20 mouse cellular contexts compared by ENCODE assay signal in genomic region chr7:128048819-128049218, GRCm38 (mm10). TPM values are rescaled to one million over a fixed set of nuclear protein-coding genes. Genes with fewer than 3 reads are reported as not detected.
DNase-seq lines count a peak whose midpoint lies in the region; ATAC-seq and TF ChIP-seq lines count a peak whose summit lies in the region.
"Had no signal": no experiment of that assay in that cellular context is flagged by ENCODE, and none has a peak within 500 bp of the region (broad histone marks: within the 10 kb centered on the region; RNA-seq: fewer than 3 reads in every experiment).

No protein-coding gene starts in this region.

- TF ChIP-seq RAD21 in MEL (IDR thresholded peaks at IDR 0.05; ENCODE audit: low read depth, low read length) = no peak

- peak overlapping the region; percentile 62 for H3K27ac ChIP-seq in liver, postnatal 0 days (ENCODE audit: low read depth)
- peak overlapping the region; percentile 67 for H3K27ac ChIP-seq in MEL (ENCODE audit: control insufficient read depth, low read depth, low read length)
- no peak overlapping the region for H3K27ac ChIP-seq in hindbrain, embryonic 12.5 days
- H3K27ac ChIP-seq: embryonic facial prominence, embryonic 13.5 days; heart, adult 2 months; hindbrain, postnatal 0 days; kidney, embryonic 15.5 days; neural tube, embryonic 12.5 days had no signal

- no peaks in the 10 kb centered on the region for H3K9me3 ChIP-seq in liver, postnatal 0 days (ENCODE audit: low read length)
- no peaks in the 10 kb centered on the region for H3K9me3 ChIP-seq in MEL (replicated peaks; ENCODE audit: insufficient read depth, low read length)
- no peaks in the 10 kb centered on the region for H3K9me3 ChIP-seq in hindbrain, embryonic 12.5 days (replicated peaks)
- H3K9me3 ChIP-seq: embryonic facial prominence, embryonic 13.5 days; kidney, embryonic 15.5 days; neural tube, embryonic 12.5 days had no signal

- H3K79me2 ChIP-seq in MEL (ENCODE audit: control insufficient read depth, insufficient read depth, low read length, poor library complexity) = no peaks in the 10 kb centered on the region

- H3K4me1 ChIP-seq in liver, postnatal 0 days (ENCODE audit: insufficient read depth) = peaks cover 25% of the 10 kb centered on the region
- H3K4me1 ChIP-seq in MEL (ENCODE audit: control insufficient read depth in 1 of 2, insufficient read depth in 2 of 2, low read length in 2 of 2) = peaks cover 26 to 42% of the 10 kb centered on the region in 2 experiments
- no peaks in the 10 kb centered on the region for H3K4me1 ChIP-seq in hindbrain, embryonic 12.5 days
- H3K4me1 ChIP-seq: embryonic facial prominence, embryonic 13.5 days; kidney, embryonic 15.5 days; neural tube, embryonic 12.5 days had no signal

- no peak overlapping the region for H3K4me2 ChIP-seq in liver, postnatal 0 days (ENCODE audit: low read depth, low read length)
- H3K4me2 ChIP-seq in hindbrain, embryonic 12.5 days (replicated peaks) = no peak overlapping the region
- H3K4me2 ChIP-seq: embryonic facial prominence, embryonic 13.5 days; kidney, embryonic 15.5 days; neural tube, embryonic 12.5 days had no signal

- TF ChIP-seq EP300 in liver, postnatal 0 days (IDR thresholded peaks at IDR 0.05; ENCODE audit: low read depth) = no peak
- peak; percentile 86 to 92 for TF ChIP-seq EP300 in MEL (IDR thresholded peaks at IDR 0.05; ENCODE audit: low read depth in 1 of 2, low read length in 2 of 2)

- WGBS in liver, postnatal 0 days (ENCODE audit: insufficient replicate concordance) = 25% methylated on average over 4 of the region's 4 CpGs
- WGBS in hindbrain, embryonic 12.5 days = 91% methylated on average over 4 of the region's 4 CpGs

- no peak overlapping the region for H3K4me3 ChIP-seq in liver, postnatal 0 days (ENCODE audit: low read depth, low read length)
- H3K4me3 ChIP-seq in MEL (ENCODE audit: control insufficient read depth in 1 of 2, insufficient read depth in 1 of 2, low read depth in 2 of 2, low read length in 2 of 2) = peak overlapping the region in 1 of 2 experiments; percentile 8; a peak in 1 of 4 replicates
- no peak overlapping the region for H3K4me3 ChIP-seq in hindbrain, embryonic 12.5 days
- H3K4me3 ChIP-seq: embryonic facial prominence, embryonic 13.5 days; heart, adult 2 months; kidney, embryonic 15.5 days; neural tube, embryonic 12.5 days had no signal

- no peak for TF ChIP-seq CTCF in liver, postnatal 0 days (IDR thresholded peaks at IDR 0.05; ENCODE audit: low read depth)
- no peak for TF ChIP-seq CTCF in MEL (IDR thresholded peaks at IDR 0.05 in 2 of 3, conservative IDR thresholded peaks at IDR 0.05 in 1 of 3; ENCODE audit: control insufficient read depth in 1 of 3, insufficient read depth in 1 of 3, low read depth in 2 of 3, low read length in 3 of 3, poor library complexity in 1 of 3, severe bottlenecking in 1 of 3)

- H3K9ac ChIP-seq in liver, postnatal 0 days (replicated peaks) = no peak overlapping the region
- no peak overlapping the region for H3K9ac ChIP-seq in MEL (ENCODE audit: control insufficient read depth, low read depth, low read length, poor library complexity, severe bottlenecking)
- H3K9ac ChIP-seq in hindbrain, embryonic 12.5 days = no peak overlapping the region
- H3K9ac ChIP-seq: embryonic facial prominence, embryonic 13.5 days; kidney, embryonic 15.5 days; neural tube, embryonic 12.5 days had no signal

- TF ChIP-seq POLR2A in MEL (IDR thresholded peaks at IDR 0.05; ENCODE audit: control insufficient read depth in 1 of 2, insufficient read depth in 1 of 2, low read depth in 1 of 2, low read length in 2 of 2, poor library complexity in 1 of 2) = no peak

- H3K27me3 ChIP-seq in liver, postnatal 0 days (ENCODE audit: insufficient read depth, low read length) = no peaks in the 10 kb centered on the region
- no peaks in the 10 kb centered on the region for H3K27me3 ChIP-seq in MEL (ENCODE audit: control insufficient read depth in 1 of 2, insufficient read depth in 2 of 2, low read length in 2 of 2)
- no peaks in the 10 kb centered on the region for H3K27me3 ChIP-seq in hindbrain, embryonic 12.5 days
- H3K27me3 ChIP-seq: embryonic facial prominence, embryonic 13.5 days; kidney, embryonic 15.5 days; neural tube, embryonic 12.5 days had no signal

- DNase-seq in liver, postnatal 0 days = no peak
- DNase-seq in liver = no peak
- DNase-seq in MEL (ENCODE audit: low read depth, low spot score) = peak; percentile 90
- peak; percentile 36 to 39 for DNase-seq in natural killer cell, adult 2 months (ENCODE audit: low spot score in 2 of 2)
- DNase-seq in gastrocnemius, adult 18-20 months (ENCODE audit: low spot score) = no peak
- no peak for DNase-seq in right cerebral cortex, postnatal 14 days
- DNase-seq: adrenal gland, adult 2 months; cerebellum, postnatal 36 days; midbrain, embryonic 14.5 days had no signal

- peak; percentile 27; the same call in 1 of the 2 replicates for ATAC-seq in liver, postnatal 0 days
- peak; percentile 83 for ATAC-seq in common myeloid progenitor, adult 5-6 weeks (replicated peaks; ENCODE audit: low read depth, poor library complexity, severe bottlenecking)
- no peak for ATAC-seq in hindbrain, embryonic 12.5 days (ENCODE audit: low FRiP score)
- ATAC-seq: hindbrain, postnatal 0 days had no signal

- no peaks in the 10 kb centered on the region for H3K36me3 ChIP-seq in liver, postnatal 0 days (replicated peaks; ENCODE audit: insufficient read depth, low read length)
- peaks cover 0 to 39% of the 10 kb centered on the region in 2 experiments; a peak in 2 of 4 replicates for H3K36me3 ChIP-seq in MEL (ENCODE audit: control insufficient read depth in 1 of 2, insufficient read depth in 2 of 2, low read length in 2 of 2)
- no peaks in the 10 kb centered on the region for H3K36me3 ChIP-seq in hindbrain, embryonic 12.5 days
- H3K36me3 ChIP-seq: embryonic facial prominence, embryonic 13.5 days; kidney, embryonic 15.5 days; neural tube, embryonic 12.5 days had no signal

TF ChIP-seq in MEL, 35 proteins besides CTCF, POLR2A, EP300 and RAD21 (continues in another document):
- TF ChIP-seq MEF2A (IDR thresholded peaks at IDR 0.05; ENCODE audit: extremely low read depth, insufficient replicate concordance, low read depth, low read length, poor library complexity, severe bottlenecking) (no peak), HCFC1 (IDR thresholded peaks at IDR 0.05; ENCODE audit: low read depth, low read length) (0 out of 2 replicates have a peak, but pooled peaks have one; percentile 34), POLR2AphosphoS2 (IDR thresholded peaks at IDR 0.05; ENCODE audit: low read length) (no peak), E2F4 (IDR thresholded peaks at IDR 0.05; ENCODE audit: borderline replicate concordance, low read depth, low read length) (no peak), CHD1 (IDR thresholded peaks at IDR 0.05; ENCODE audit: low read depth, low read length) (no peak), MAZ (IDR thresholded peaks at IDR 0.05; ENCODE audit: low read depth, low read length) (no peak), ZMIZ1 (IDR thresholded peaks at IDR 0.05; ENCODE audit: low read depth, low read length) (no peak), MXI1 (IDR thresholded peaks at IDR 0.05; ENCODE audit: low read depth, low read length) (no peak), MYC (IDR thresholded peaks at IDR 0.05; ENCODE audit: low read depth, low read length) (peak; percentile 56; the same call in 1 of the 2 replicates), MAFK (IDR thresholded peaks at IDR 0.05; ENCODE audit: borderline replicate concordance, low read depth, low read length) (no peak), USF1 (IDR thresholded peaks at IDR 0.05; ENCODE audit: low read depth, low read length) (no peak), TCF12 (IDR thresholded peaks at IDR 0.05; ENCODE audit: low read depth, low read length) (peak; percentile 76), POLR2AphosphoS5 (IDR thresholded peaks at IDR 0.05; ENCODE audit: borderline replicate concordance, low read depth, low read length) (no peak), RCOR1 (IDR thresholded peaks at IDR 0.05; ENCODE audit: low read depth, low read length) (peak; percentile 69; the same call in 1 of the 2 replicates), ETS1 (IDR thresholded peaks at IDR 0.05; ENCODE audit: low read depth, low read length) (peak; percentile 80)

RNA-seq across cellular contexts. Expression of gene Itgam, which starts 13.6 kb away (rescaled TPM):
- 5.1 and 6.1 TPM in 2 replicates for polyA plus RNA-seq in liver, postnatal 0 days (2015; fragmentation: Nextera tagmentation; extraction: Ambion mirVana)
- not detected in 2 replicates for total RNA-seq in MEL (2012; rRNA removed)
- not detected for polyA plus RNA-seq in MEL (2012; ENCODE audit: insufficient read depth in 1 of 2, insufficient read length in 2 of 2, low read depth in 1 of 2, low replicate concordance in 2 of 2, missing spikeins in 1 of 2)
- total RNA-seq in common myeloid progenitor, adult 5-6 weeks (2017) = 10.8 and 12.8 TPM in 2 replicates
- 1 to 10 TPM; 1.2 to 1.8 TPM for total RNA-seq in gastrocnemius, adult 18-20 months (2021)
- polyA plus RNA-seq in hindbrain, embryonic 12.5 days (2016; fragmentation: Nextera tagmentation; extraction: Ambion mirVana) = 0.83 and 0.97 TPM in 2 replicates

RNA-seq across cellular contexts. Expression of gene Gm49368, which starts 13.7 kb away (rescaled TPM):
- 0.51 TPM in 1 of 2 replicates, not detected in the other for polyA plus RNA-seq in liver, postnatal 0 days (2015; fragmentation: Nextera tagmentation; extraction: Ambion mirVana)
- not detected in 2 replicates for total RNA-seq in MEL (2012; rRNA removed)
- polyA plus RNA-seq in MEL (2012; ENCODE audit: insufficient read depth in 1 of 2, insufficient read length in 2 of 2, low read depth in 1 of 2, low replicate concordance in 2 of 2, missing spikeins in 1 of 2) = not detected
- total RNA-seq in common myeloid progenitor, adult 5-6 weeks (2017) = not detected in 2 replicates
- total RNA-seq in gastrocnemius, adult 18-20 months (2021) = not detected
- polyA plus RNA-seq in hindbrain, embryonic 12.5 days (2016; fragmentation: Nextera tagmentation; extraction: Ambion mirVana) = not detected in 2 replicates
- total RNA-seq: adrenal gland, adult 2 months; hindbrain, postnatal 0 days; layer of hippocampus, postnatal 10 days; left cerebral cortex, postnatal 36 days had no signal
- polyA plus RNA-seq: adrenal gland, adult 2 months; embryonic facial prominence, embryonic 13.5 days; forebrain, embryonic 11.5 days; heart, adult 2 months; heart, postnatal 0 days; hindbrain, postnatal 0 days; kidney, embryonic 15.5 days; midbrain, embryonic 14.5 days; neural tube, embryonic 12.5 days had no signal

RNA-seq across cellular contexts. Expression of gene Trim72, which starts 45.1 kb away (rescaled TPM):
- 0.12 TPM in 1 of 2 replicates, not detected in the other for polyA plus RNA-seq in liver, postnatal 0 days (2015; fragmentation: Nextera tagmentation; extraction: Ambion mirVana)
- total RNA-seq in MEL (2012; rRNA removed) = 0.13 and 0.19 TPM in 2 replicates
- under 1 TPM in 1 of 2 experiments, not detected in 1; 0.14 TPM for polyA plus RNA-seq in MEL (2012; ENCODE audit: insufficient read depth in 1 of 2, insufficient read length in 2 of 2, low read depth in 1 of 2, low replicate concordance in 2 of 2, missing spikeins in 1 of 2)
- not detected in 2 replicates for total RNA-seq in common myeloid progenitor, adult 5-6 weeks (2017)
- total RNA-seq in gastrocnemius, adult 18-20 months (2021) = 100 to 1,000 TPM; 195 to 222 TPM
- 0.15 and 0.59 TPM in 2 replicates for polyA plus RNA-seq in hindbrain, embryonic 12.5 days (2016; fragmentation: Nextera tagmentation; extraction: Ambion mirVana)
- polyA plus RNA-seq: forebrain, embryonic 11.5 days; hindbrain, postnatal 0 days; midbrain, embryonic 14.5 days; neural tube, embryonic 12.5 days had no signal

RNA-seq across cellular contexts. Expression of gene Pycard, which starts 55.2 kb away (rescaled TPM):
- 25.8 TPM in 2 replicates for polyA plus RNA-seq in liver, postnatal 0 days (2015; fragmentation: Nextera tagmentation; extraction: Ambion mirVana)
- total RNA-seq in MEL (2012; rRNA removed) = 0.10 and 0.12 TPM in 2 replicates
- polyA plus RNA-seq in MEL (2012; ENCODE audit: insufficient read depth in 1 of 2, insufficient read length in 2 of 2, low read depth in 1 of 2, low replicate concordance in 2 of 2, missing spikeins in 1 of 2) = under 1 TPM in 1 of 2 experiments, not detected in 1; 0.24 TPM
- total RNA-seq in common myeloid progenitor, adult 5-6 weeks (2017) = 19.8 and 27.3 TPM in 2 replicates
- under 1 TPM; 0.16 to 0.55 TPM for total RNA-seq in gastrocnemius, adult 18-20 months (2021)
- polyA plus RNA-seq in hindbrain, embryonic 12.5 days (2016; fragmentation: Nextera tagmentation; extraction: Ambion mirVana) = 6.4 and 9.4 TPM in 2 replicates

Comparison
In these comparisons a context has a peak if more than half of its experiments do, and no peak if none do; other contexts are left out.
1. DNase-seq: peak in MEL (single experiment) and natural killer cell, adult 2 months (2 of 2); none in liver, postnatal 0 days (single experiment), liver (single experiment), gastrocnemius, adult 18-20 months (single experiment) and right cerebral cortex, postnatal 14 days (single experiment).
2. RNA of gene Trim72, which starts 45.1 kb away (total RNA-seq): 195 to 222 TPM in gastrocnemius, adult 18-20 months; 0.13 to 0.19 TPM in MEL and not detected in common myeloid progenitor, adult 5-6 weeks; every median in the first group is over 100 times any median in the second.